Mouse (Mus musculus) cerebellum, postnatal 4 days (tissue): ENCODE data around the gene Daam2.

Experiments
- DNase-seq, 2 experiments: peaks; one replicate each; pipeline ENCODE4 v3.0.0; 2022; ENCODE audit warnings: low spot score in 2 of 2, mixed read lengths in 1 of 2

The Daam2 gene

DNA sequence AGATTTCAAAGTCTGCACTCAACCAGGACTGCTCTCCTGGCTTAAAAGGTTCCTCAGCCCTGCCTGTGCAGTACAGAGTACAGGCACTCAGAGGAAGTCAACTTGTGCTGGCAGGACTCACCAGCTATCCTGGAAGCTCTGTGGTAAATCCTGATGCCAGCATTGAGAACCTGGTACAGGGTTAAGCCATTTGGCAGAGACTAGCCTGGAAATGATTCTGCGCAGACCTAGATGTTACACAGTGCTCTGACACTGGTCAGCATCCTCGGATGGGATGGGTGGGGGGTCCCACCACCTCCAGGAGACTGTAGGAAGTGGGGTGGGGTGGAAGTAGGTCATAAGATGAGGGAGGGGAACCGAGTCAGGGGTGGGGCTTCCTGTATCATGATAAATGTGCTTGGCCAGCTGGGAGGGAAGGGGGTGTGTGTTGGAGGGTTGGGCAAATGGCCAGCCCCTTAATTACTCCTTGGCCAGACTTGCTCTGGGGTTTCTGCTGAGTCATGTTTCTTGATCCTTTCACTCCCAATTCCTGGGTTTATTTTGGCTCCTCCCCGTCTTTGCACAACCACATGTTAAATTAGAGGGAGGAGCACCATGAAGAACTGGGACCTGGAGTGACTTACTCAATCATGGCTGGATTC, 132.0 kb downstream of the Daam2 start:
- DNase-seq: peak in 1 of 2 experiments; percentile 11

DNA sequence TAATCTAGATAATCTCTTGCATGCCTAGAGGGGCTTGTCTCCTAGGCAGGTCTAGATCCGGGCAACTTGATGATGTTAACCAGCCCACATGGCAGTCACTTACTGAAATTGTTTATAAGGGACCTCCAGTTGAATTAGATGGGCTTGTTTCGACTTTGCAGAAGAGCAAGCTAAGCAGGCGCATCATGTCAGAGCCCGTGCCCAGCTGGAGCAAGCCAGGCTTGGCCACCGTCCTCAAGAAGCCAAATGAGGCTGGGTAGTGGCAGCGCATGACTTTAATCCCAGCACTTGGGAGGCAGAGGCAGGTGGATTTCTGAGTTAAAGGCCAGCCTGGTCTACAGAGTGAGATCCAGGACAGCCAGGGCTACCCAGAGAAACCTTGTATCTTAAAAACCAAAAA, 133.0 kb downstream of the Daam2 start:
- DNase-seq: no peak

DNA sequence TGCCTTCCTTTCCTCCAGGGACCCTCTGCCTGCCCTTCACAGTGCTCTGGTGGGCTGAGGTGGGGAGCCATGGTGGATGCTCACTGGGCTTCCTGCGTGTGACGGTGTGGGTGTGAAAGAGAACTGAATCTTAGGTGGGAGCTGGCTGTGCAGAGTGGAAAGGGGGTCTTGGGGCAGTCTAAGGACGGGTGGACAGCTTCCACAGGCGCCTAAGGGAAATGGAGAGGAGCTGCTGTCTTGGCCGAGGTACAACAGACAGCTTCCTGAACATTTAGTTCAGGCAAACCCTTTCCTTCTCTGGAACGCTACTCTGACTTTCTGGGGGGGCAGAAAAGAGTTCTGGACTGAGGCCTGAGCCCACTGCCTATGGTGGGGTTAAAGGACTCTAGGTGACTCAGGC, 134.0 kb downstream of the Daam2 start:
- no peak for DNase-seq

DNA sequence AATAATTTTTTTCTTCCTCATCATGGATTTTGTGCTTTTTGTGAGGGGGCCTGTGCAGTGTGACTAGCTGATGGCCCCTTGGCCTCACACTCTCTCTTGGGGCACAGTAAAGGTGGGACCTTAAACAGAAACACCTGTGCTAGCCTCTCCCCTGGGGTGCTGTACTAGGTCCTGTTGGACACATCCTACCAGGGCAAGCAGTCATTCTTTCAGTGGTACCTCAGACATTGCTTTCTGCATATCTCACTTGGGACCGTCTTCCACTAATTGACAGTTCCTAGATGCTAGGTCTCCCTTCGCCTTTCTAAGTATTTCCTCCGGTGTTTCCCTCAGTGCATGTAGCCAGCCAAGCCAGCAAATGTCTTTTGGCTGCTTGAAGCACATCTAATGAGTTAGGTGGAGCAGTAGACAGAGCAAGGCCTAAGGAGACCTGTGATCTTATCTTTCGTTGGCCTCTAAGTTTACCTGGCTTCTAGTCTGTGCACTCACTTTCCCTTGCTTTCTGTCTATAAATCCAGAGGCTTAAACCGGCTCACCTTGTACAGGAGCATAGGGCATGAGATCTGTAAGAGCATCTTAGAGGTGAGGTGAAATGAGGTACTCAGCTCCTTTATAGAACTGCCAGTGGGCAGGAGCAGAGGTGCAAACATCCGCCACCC, 134.5 kb downstream of the Daam2 start:
- no peak for DNase-seq

DNA sequence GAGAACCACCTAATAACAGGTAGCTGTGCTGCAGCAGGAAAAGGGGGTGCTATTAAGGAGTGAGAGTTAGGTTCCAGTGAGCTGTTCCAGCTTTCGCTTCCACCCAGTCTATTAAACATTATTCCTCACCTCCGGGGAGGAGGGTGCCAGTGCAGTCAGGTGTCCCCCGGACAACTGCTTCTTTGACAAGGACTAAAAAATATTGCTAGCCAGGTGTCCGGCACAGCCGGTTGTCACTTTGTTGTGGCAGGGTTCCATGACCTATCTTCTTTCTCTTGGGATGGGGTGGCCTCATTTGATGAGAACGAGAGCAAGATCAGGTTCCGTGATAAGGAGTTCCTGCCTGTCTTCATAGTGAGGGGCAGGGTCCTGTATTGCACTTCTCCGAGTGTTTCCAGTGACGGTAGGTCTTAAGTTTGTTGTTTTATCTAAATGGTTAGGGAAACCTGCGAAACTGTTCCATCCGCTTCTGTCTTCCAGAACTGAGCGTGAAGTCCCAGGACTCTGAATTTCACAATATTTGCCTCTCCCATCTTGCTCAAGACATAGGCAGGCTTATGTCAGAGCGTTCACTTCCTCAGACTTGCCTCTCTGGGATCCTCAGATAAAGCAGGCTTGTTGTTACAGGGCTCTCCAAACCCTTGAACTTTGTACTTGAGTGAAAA, 135.3 kb downstream of the Daam2 start:
- no peak for DNase-seq

DNA sequence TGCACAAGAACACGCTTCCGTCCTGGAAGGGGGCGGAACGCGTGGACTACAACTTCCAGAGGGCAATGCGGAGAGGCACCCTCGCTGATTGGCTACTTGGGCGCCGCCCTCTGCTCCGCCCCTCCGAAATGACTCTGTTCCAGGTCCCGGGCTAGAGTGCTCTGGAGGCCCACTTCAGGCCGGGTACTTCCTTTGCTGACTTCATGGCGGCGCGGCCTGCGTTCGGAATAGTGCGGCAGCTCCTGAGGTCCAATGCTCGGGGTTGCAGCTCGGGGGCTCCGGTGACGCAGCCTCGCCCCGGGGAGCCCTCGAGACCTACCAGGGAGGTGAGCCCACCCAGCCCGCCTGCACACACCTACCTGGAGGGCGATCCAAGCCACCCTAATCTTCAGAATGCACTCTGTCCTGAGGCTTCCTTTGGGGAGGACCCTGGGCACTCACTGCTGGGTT, 135.9 kb downstream of the Daam2 start, which contains the start of gene Mocs1:
Gene Mocs1, plus strand, starts transcription at position 124 of the 450 bp plus-strand sequence.
- DNase-seq: peak; percentile 88 to 90

DNA sequence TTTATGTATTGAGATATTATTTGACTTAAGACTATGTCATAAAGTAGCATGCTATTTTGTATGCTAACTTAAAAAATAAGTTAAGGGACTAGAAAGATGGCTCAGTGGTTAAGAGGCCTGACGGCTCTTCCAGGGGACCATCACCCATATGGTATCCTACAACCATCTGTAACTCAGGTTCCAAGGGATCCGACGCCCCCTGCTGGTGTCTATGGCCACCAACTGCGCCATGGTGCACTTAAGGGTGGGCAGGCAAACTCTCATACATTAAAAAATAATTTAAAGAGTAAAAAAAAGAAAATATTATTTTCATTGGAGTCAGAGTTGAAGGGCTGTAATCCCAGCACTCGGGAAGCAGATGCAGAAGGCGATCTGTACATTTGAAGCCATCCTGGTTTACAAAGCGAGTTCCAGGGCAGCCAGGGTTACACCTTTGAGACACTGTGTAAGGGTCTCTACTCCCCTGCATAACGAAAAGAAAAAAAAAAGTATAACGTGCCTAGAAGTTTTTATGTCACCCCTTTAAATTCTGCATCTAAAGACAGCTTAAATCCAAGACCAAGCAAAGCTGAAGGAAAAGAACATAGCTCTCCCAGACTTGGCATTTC, 136.4 kb downstream of the Daam2 start:
- DNase-seq: no peak

DNA sequence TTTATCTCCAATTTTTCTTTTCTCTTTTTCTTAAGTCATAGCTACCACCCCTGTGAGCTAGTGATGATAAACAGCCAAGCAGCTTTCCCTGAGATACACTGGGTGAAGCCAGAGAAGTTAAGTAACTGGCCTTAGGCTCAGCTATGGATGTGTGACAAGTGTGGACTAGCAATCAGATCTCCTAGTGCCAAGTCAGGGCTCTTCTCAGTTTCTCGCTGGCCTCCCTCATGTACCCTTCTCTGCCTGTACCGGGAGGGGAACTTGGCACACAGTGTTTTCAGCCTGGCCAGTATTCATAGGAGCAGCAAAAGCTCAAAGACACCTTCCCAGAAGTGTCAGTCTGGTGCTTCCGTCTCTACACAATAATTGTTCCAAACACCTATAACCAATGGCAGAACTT, 140.3 kb downstream of the Daam2 start:
- DNase-seq: no peak

DNA sequence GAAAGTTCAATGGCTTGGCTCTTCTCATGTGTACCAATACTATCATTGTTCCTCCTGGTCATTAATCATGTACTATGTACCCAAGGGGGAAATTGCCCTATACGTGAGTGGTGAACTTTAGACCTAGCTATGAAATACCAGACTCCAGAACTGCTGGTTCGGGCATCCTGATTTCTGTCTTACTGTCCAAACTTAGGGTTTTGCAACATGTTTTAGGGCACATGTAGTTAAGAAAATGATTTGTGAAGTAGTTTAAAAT, 141.1 kb downstream of the Daam2 start:
- no peak for DNase-seq

DNA sequence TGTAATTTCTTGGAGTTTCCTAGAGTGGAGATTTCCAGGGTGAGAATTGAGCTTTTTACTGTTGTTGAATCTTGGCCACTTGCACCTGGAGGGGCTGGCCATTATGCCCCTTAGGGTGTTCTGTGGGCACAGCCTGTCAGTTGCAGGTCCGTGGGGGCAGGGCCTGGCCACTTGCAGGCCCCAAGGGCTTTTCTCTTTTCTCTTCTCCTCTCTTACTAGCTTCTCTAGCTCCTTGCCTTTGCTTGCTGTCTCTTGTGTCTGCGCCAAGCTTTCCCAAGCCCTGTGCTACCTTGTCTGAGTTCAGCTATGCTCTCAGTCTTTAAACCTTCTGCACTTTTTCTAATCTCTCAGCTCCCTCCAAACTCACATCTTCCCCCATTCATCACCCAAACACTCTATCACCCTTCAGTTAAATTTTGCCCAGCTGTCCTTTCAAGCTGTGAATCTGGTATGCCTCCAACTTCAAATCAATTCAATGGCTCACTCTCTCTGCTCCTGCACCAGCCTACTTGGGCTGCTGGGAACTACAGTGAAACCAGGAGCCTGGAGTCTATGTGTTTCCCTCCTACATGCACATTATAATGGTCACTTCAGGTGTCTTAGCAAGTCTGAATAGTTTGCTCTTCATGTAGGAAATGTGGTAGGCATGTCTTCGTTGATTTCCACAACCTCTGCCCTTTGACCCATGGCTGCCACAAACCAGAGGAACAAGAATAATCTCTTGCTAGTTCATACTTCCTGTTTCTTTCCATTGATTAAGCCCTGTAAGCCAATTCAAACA, 141.7 kb downstream of the Daam2 start:
- DNase-seq: peak in 1 of 2 experiments; percentile 12

DNA sequence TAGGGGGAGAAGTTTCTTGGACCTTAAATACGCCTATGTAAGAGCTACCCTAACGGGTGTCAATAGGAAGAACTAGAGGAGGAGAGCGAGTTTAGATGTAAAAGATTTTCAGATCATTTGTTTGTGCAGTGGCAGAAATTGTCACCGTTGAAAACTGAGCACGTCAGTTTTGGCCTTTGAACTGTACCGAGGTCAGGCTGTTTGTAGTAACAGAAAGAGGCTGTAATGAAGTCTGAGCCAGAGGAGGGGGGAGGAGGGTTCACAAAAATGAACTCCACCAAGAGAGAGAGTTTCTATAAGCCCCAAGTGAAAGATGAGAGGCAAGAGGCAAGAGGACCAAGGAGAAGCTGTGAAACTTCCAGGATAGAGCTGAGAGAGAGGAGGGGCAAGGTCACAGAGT, 144.3 kb downstream of the Daam2 start:
- DNase-seq: no peak

DNA sequence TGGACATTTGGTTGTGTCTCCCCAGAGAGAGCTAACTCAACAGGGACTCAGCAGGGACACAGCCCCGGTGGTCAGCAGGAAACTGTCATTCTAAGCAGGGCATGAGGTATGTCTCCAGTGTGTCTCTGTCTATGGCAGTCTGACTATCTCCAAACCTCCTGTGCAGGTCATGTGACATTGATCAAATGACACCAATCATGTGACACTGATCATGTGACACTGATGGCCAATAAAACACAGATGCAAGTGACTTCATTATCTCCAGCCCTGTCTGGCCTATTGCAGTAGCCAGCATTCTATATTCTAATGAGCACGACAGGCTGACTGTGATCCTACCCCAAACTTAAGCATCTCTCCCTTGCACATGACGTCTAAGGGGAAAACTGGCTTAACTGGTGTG, 147.9 kb downstream of the Daam2 start:
- DNase-seq: no peak

DNA sequence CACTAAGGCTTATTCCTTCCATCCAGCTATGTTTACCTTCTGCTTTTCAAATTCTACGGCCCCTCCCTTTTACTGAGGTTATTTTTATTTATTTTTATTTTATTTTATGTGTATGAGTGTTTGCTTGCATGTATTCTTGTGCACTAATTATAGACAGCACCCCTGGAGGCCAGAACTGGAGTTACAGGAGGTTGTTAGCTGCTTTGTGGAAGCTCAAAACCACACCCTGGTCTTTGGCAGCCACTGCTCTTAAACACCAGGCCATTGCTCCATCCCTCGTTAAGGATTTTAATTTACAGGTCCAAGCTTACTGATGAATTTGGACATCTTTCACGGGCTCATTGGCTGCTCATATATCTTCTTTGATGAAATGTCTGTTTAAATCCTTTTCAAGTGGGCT, 150.6 kb downstream of the Daam2 start:
- no peak for DNase-seq

DNA sequence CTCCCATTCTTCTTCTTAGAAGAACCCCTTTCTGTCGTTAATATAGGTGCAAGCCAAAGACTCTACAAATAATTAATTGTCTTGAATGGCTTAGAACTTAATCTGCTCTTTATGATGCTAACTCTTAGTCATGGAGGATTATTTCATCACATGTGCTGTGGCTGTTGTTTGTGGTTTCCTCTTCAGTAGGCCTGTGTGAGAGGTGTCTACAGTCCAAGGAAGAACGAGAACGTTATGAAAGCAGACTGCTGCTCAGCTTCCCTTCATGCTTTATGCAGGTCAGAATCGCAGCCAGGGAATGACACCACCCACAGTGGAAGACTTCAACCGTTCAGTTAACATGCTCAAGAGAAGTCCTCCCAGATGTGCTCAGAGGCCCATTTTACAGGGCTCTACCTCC, 151.2 kb downstream of the Daam2 start:
- no peak for DNase-seq
